ENCODE assay signal across 28 mouse cellular contexts in genomic region chr14:77658739-77659138, GRCm38 (mm10).
A peak's percentile ranks its signal among the peaks of the same experiment; 100 is the strongest.
DNase-seq lines count a peak whose midpoint lies in the region; ATAC-seq lines count a peak whose summit lies in the region.
"Had no signal": no experiment of that assay in that cellular context is flagged by ENCODE, and none has a peak within 500 bp of the region (broad histone marks: within the 10 kb centered on the region; RNA-seq: fewer than 3 reads in every experiment).

No protein-coding gene starts in this region.

- ATAC-seq in forebrain, embryonic 15.5 days (replicated peaks) = no peak
- 0 out of 2 replicates have a peak, but pooled peaks have one; percentile 23 for ATAC-seq in hindbrain, embryonic 15.5 days (ENCODE audit: low FRiP score, low read depth)
- ATAC-seq in hindbrain, embryonic 12.5 days (ENCODE audit: low FRiP score) = no peak
- ATAC-seq in neural tube, embryonic 14.5 days (ENCODE audit: low read depth) = peak; percentile 50; the same call in 1 of the 2 replicates
- ATAC-seq in neural tube, embryonic 15.5 days (ENCODE audit: low FRiP score) = no peak
- ATAC-seq: inflammation-experienced regulatory T-cells, adult 6 months; intestine, embryonic 16.5 days; Patski had no signal

- no peak overlapping the region for H3K9ac ChIP-seq in forebrain, embryonic 15.5 days (replicated peaks)
- no peak overlapping the region for H3K9ac ChIP-seq in hindbrain, embryonic 15.5 days
- no peak overlapping the region for H3K9ac ChIP-seq in hindbrain, embryonic 12.5 days
- H3K9ac ChIP-seq in neural tube, embryonic 14.5 days (replicated peaks; ENCODE audit: low read depth, low read length) = no peak overlapping the region
- no peak overlapping the region for H3K9ac ChIP-seq in neural tube, embryonic 15.5 days (replicated peaks)
- H3K9ac ChIP-seq: embryonic facial prominence, embryonic 12.5 days; embryonic facial prominence, embryonic 15.5 days; heart, embryonic 12.5 days; heart, embryonic 15.5 days had no signal

- no peaks in the 10 kb centered on the region for H3K36me3 ChIP-seq in forebrain, embryonic 15.5 days
- H3K36me3 ChIP-seq in forebrain, embryonic 10.5 days (replicated peaks) = no peaks in the 10 kb centered on the region
- H3K36me3 ChIP-seq in hindbrain, embryonic 15.5 days = no peaks in the 10 kb centered on the region
- H3K36me3 ChIP-seq in hindbrain, embryonic 12.5 days = no peaks in the 10 kb centered on the region
- no peaks in the 10 kb centered on the region for H3K36me3 ChIP-seq in neural tube, embryonic 14.5 days (ENCODE audit: control insufficient read depth, insufficient read depth, low read length)
- H3K36me3 ChIP-seq in neural tube, embryonic 15.5 days = no peaks in the 10 kb centered on the region
- H3K36me3 ChIP-seq: embryonic facial prominence, embryonic 12.5 days; embryonic facial prominence, embryonic 15.5 days; G1E; heart, embryonic 12.5 days; heart, embryonic 15.5 days; hindbrain, embryonic 10.5 days had no signal

- H3K9me3 ChIP-seq in forebrain, embryonic 15.5 days = no peaks in the 10 kb centered on the region
- H3K9me3 ChIP-seq in forebrain, embryonic 10.5 days = peaks cover 8% of the 10 kb centered on the region; the same call in 1 of the 2 replicates
- no peaks in the 10 kb centered on the region for H3K9me3 ChIP-seq in hindbrain, embryonic 15.5 days
- no peaks in the 10 kb centered on the region for H3K9me3 ChIP-seq in hindbrain, embryonic 12.5 days (replicated peaks)
- no peaks in the 10 kb centered on the region for H3K9me3 ChIP-seq in neural tube, embryonic 14.5 days (ENCODE audit: control insufficient read depth, low read length)
- H3K9me3 ChIP-seq in neural tube, embryonic 15.5 days (replicated peaks) = no peaks in the 10 kb centered on the region
- H3K9me3 ChIP-seq: embryonic facial prominence, embryonic 12.5 days; embryonic facial prominence, embryonic 15.5 days; heart, embryonic 15.5 days; hindbrain, embryonic 10.5 days had no signal

- H3K4me2 ChIP-seq in forebrain, embryonic 15.5 days (replicated peaks) = no peak overlapping the region
- no peak overlapping the region for H3K4me2 ChIP-seq in hindbrain, embryonic 15.5 days
- H3K4me2 ChIP-seq in hindbrain, embryonic 12.5 days (replicated peaks) = no peak overlapping the region
- no peak overlapping the region for H3K4me2 ChIP-seq in neural tube, embryonic 14.5 days (ENCODE audit: low read depth, low read length)
- H3K4me2 ChIP-seq in neural tube, embryonic 15.5 days = no peak overlapping the region
- H3K4me2 ChIP-seq: embryonic facial prominence, embryonic 12.5 days; embryonic facial prominence, embryonic 15.5 days; heart, embryonic 12.5 days; heart, embryonic 15.5 days had no signal

- no peaks in the 10 kb centered on the region for H3K27me3 ChIP-seq in forebrain, embryonic 15.5 days
- H3K27me3 ChIP-seq in forebrain, embryonic 10.5 days (ENCODE audit: poor library complexity, severe bottlenecking) = peaks cover 6% of the 10 kb centered on the region; the same call in 1 of the 2 replicates
- no peaks in the 10 kb centered on the region for H3K27me3 ChIP-seq in hindbrain, embryonic 15.5 days
- no peaks in the 10 kb centered on the region for H3K27me3 ChIP-seq in hindbrain, embryonic 12.5 days
- no peaks in the 10 kb centered on the region for H3K27me3 ChIP-seq in neural tube, embryonic 14.5 days (ENCODE audit: control insufficient read depth, insufficient read depth, low read length)
- no peaks in the 10 kb centered on the region for H3K27me3 ChIP-seq in neural tube, embryonic 15.5 days (replicated peaks)
- H3K27me3 ChIP-seq: CH12.LX; embryonic facial prominence, embryonic 12.5 days; embryonic facial prominence, embryonic 15.5 days; heart, embryonic 12.5 days; heart, embryonic 15.5 days; Patski had no signal

- 0 out of 2 replicates have a peak overlapping the region, but pooled peaks have one; percentile 21 for H3K27ac ChIP-seq in forebrain, embryonic 15.5 days (replicated peaks)
- no peak overlapping the region for H3K27ac ChIP-seq in forebrain, embryonic 10.5 days
- H3K27ac ChIP-seq in hindbrain, embryonic 15.5 days (replicated peaks) = no peak overlapping the region
- H3K27ac ChIP-seq in hindbrain, embryonic 12.5 days = no peak overlapping the region
- H3K27ac ChIP-seq in neural tube, embryonic 14.5 days (ENCODE audit: low read depth, low read length) = no peak overlapping the region
- no peak overlapping the region for H3K27ac ChIP-seq in neural tube, embryonic 15.5 days (replicated peaks)
- H3K27ac ChIP-seq: embryonic facial prominence, embryonic 12.5 days; embryonic facial prominence, embryonic 15.5 days; heart, embryonic 15.5 days; hindbrain, embryonic 10.5 days had no signal

- no peak overlapping the region for H3K4me3 ChIP-seq in forebrain, embryonic 15.5 days
- H3K4me3 ChIP-seq in forebrain, embryonic 10.5 days = no peak overlapping the region
- no peak overlapping the region for H3K4me3 ChIP-seq in hindbrain, embryonic 15.5 days
- no peak overlapping the region for H3K4me3 ChIP-seq in hindbrain, embryonic 12.5 days
- H3K4me3 ChIP-seq in neural tube, embryonic 14.5 days (ENCODE audit: low read depth, low read length) = no peak overlapping the region
- H3K4me3 ChIP-seq in neural tube, embryonic 15.5 days (replicated peaks) = no peak overlapping the region
- H3K4me3 ChIP-seq: embryonic facial prominence, embryonic 12.5 days; embryonic facial prominence, embryonic 15.5 days; heart, embryonic 12.5 days; heart, embryonic 15.5 days; hindbrain, embryonic 10.5 days had no signal

- peaks cover 15% of the 10 kb centered on the region; the same call in 1 of the 2 replicates for H3K4me1 ChIP-seq in forebrain, embryonic 15.5 days
- peaks cover 24% of the 10 kb centered on the region for H3K4me1 ChIP-seq in forebrain, embryonic 10.5 days
- 0 out of 2 replicates have a peak, but pooled peaks cover 4% of the 10 kb centered on the region for H3K4me1 ChIP-seq in hindbrain, embryonic 15.5 days (replicated peaks)
- H3K4me1 ChIP-seq in hindbrain, embryonic 12.5 days = peaks cover 13% of the 10 kb centered on the region
- no peaks in the 10 kb centered on the region for H3K4me1 ChIP-seq in neural tube, embryonic 14.5 days (ENCODE audit: control insufficient read depth, insufficient read depth, low read length)
- peaks cover 7% of the 10 kb centered on the region for H3K4me1 ChIP-seq in neural tube, embryonic 15.5 days
- H3K4me1 ChIP-seq: embryonic facial prominence, embryonic 15.5 days had no signal

- no peak for DNase-seq in forebrain, embryonic 10.5 days (ENCODE audit: extremely low spot score, low spot score)
- DNase-seq: adrenal gland, postnatal 10 days; adrenal gland, postnatal 36 days; B cell, adult 2 months; cerebellum, adult 11 months; cerebellum, adult 2 months; cerebellum, adult 9-11 months; cerebellum, postnatal 25 days; gastrocnemius, postnatal 25 days; heart, adult 18-20 months; heart, postnatal 10 days; heart, postnatal 36 days; kidney, adult 18-20 months had no signal

- 53% methylated on average over 4 of the region's 4 CpGs for WGBS in forebrain, embryonic 15.5 days
- WGBS in forebrain, embryonic 10.5 days = 96% methylated on average over 4 of the region's 4 CpGs
- 47% methylated on average over 4 of the region's 4 CpGs for WGBS in hindbrain, embryonic 15.5 days
- WGBS in hindbrain, embryonic 12.5 days = 78% methylated on average over 4 of the region's 4 CpGs
- 52% methylated on average over 4 of the region's 4 CpGs for WGBS in neural tube, embryonic 14.5 days
- 35% methylated on average over 4 of the region's 4 CpGs for WGBS in neural tube, embryonic 15.5 days

Comparison
In these comparisons a context has a peak if more than half of its experiments do, and no peak if none do; other contexts are left out.
1. ATAC-seq: peak in hindbrain, embryonic 15.5 days (single experiment) and neural tube, embryonic 14.5 days (single experiment); none in forebrain, embryonic 15.5 days (single experiment), hindbrain, embryonic 12.5 days (single experiment) and neural tube, embryonic 15.5 days (single experiment).